Mouse (Mus musculus) small intestine, adult 2 months (tissue): Measurements from ENCODE around the gene Rnf167.

Source experiments
- CTCF ChIP-seq: fragments of 200-500 bp; IDR thresholded peaks from 2 replicates; pipeline ENCODE4 v1.5.1; 2012; ENCODE audit warnings: low read depth, mild to moderate bottlenecking, control low read depth, inconsistent platforms, low read length, moderate library complexity, mixed read lengths; ENCODE audit not compliant: insufficient replicate concordance, insufficient read length; ENCODE audit errors: extremely low read depth
- POLR2A ChIP-seq: fragments of 200-500 bp; IDR thresholded peaks from 2 replicates; pipeline ENCODE4 v1.6.1; 2012; ENCODE audit warnings: low read depth, mild to moderate bottlenecking, control low read depth, inconsistent platforms, low read length, moderate library complexity

GRCm38 (mm10) chr11:70646259-70646555 is 828 bp upstream of the Rnf167 start:
- TF ChIP-seq CTCF (no peak), POLR2A (no peak)
